ENCODE assay signal across 19 mouse cellular contexts in the genomic region with DNA sequence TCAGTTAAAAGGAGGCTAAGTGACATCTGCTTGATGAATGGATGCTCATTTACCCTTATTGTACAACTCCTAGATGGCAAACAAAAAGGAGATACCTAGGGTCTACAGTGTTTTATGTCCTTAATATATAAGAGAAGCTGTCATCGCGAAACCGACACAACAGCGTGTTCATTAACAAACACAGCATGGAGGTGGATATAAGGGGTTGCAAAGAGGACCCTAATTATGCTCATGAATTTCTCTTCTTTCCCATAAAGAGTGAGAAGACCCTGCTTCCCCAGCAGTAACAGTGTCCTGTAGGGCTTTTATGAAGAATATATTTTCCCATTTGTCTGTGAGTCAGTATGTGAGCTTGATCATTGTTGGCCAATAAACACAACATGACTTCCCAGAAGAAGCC.
DNase-seq lines count a peak whose midpoint lies in the region; ATAC-seq lines count a peak whose summit lies in the region.
"Had no signal": no experiment of that assay in that cellular context is flagged by ENCODE, and none has a peak within 500 bp of the region (broad histone marks: within the 10 kb centered on the region; RNA-seq: fewer than 3 reads in every experiment).

No protein-coding gene starts in this region.

- no peak overlapping the region for H3K4me3 ChIP-seq in neural tube, embryonic 13.5 days
- no peak overlapping the region for H3K4me3 ChIP-seq in neural tube, embryonic 15.5 days (replicated peaks)
- no peak overlapping the region for H3K4me3 ChIP-seq in neural tube, embryonic 14.5 days (ENCODE audit: low read depth, low read length)

- ATAC-seq in neural tube, embryonic 13.5 days (ENCODE audit: low read depth) = peak; percentile 53; the same call in 1 of the 2 replicates
- ATAC-seq in neural tube, embryonic 15.5 days (ENCODE audit: low FRiP score) = no peak
- ATAC-seq in neural tube, embryonic 14.5 days (ENCODE audit: low read depth) = peak; percentile 69
- ATAC-seq: activated CD4-positive, CD25-positive, alpha-beta regulatory T cell, adult 4 months; CD4-positive, CD25-positive, alpha-beta regulatory T cell, adult 4 months; Patski had no signal

- 75% methylated on average over 4 of the region's 4 CpGs for WGBS in neural tube, embryonic 13.5 days
- WGBS in neural tube, embryonic 15.5 days = 85% methylated on average over 4 of the region's 4 CpGs
- whole genome bisulfite sequencing in neural tube, embryonic 14.5 days = 78% methylated on average over 4 of the region's 4 CpGs

- 0 out of 2 replicates have a peak, but pooled peaks cover 6% of the 10 kb centered on the region for H3K4me1 ChIP-seq in neural tube, embryonic 13.5 days (replicated peaks)
- H3K4me1 ChIP-seq in neural tube, embryonic 15.5 days = no peaks in the 10 kb centered on the region
- no peaks in the 10 kb centered on the region for H3K4me1 ChIP-seq in neural tube, embryonic 14.5 days (ENCODE audit: control insufficient read depth, insufficient read depth, low read length)

- no peaks in the 10 kb centered on the region for H3K36me3 ChIP-seq in neural tube, embryonic 13.5 days
- no peaks in the 10 kb centered on the region for H3K36me3 ChIP-seq in neural tube, embryonic 15.5 days
- no peaks in the 10 kb centered on the region for H3K36me3 ChIP-seq in neural tube, embryonic 14.5 days (ENCODE audit: control insufficient read depth, insufficient read depth, low read length)
- H3K36me3 ChIP-seq: G1E had no signal

- no peak for DNase-seq in neural tube, embryonic 10.5 days (ENCODE audit: extremely low spot score, low spot score)
- DNase-seq: adrenal gland, adult 2 months; adrenal gland, adult 8-10 months; adrenal gland, postnatal 10 days; adrenal gland, postnatal 14 days; adrenal gland, postnatal 25 days; adrenal gland, postnatal 36 days; B cell, adult 2 months; cerebellum, adult 11 months; cerebellum, adult 11-12 months; cerebellum, adult 18-20 months had no signal

- H3K4me2 ChIP-seq in neural tube, embryonic 13.5 days = no peak overlapping the region
- H3K4me2 ChIP-seq in neural tube, embryonic 15.5 days = no peak overlapping the region
- no peak overlapping the region for H3K4me2 ChIP-seq in neural tube, embryonic 14.5 days (ENCODE audit: low read depth, low read length)

- H3K9me3 ChIP-seq in neural tube, embryonic 13.5 days = no peaks in the 10 kb centered on the region
- H3K9me3 ChIP-seq in neural tube, embryonic 15.5 days (replicated peaks) = no peaks in the 10 kb centered on the region
- no peaks in the 10 kb centered on the region for H3K9me3 ChIP-seq in neural tube, embryonic 14.5 days (ENCODE audit: control insufficient read depth, low read length)
- H3K9me3 ChIP-seq: G1E had no signal

- H3K27ac ChIP-seq in neural tube, embryonic 13.5 days (replicated peaks) = no peak overlapping the region
- no peak overlapping the region for H3K27ac ChIP-seq in neural tube, embryonic 15.5 days (replicated peaks)
- H3K27ac ChIP-seq in neural tube, embryonic 14.5 days (ENCODE audit: low read depth, low read length) = no peak overlapping the region

- no peak overlapping the region for H3K9ac ChIP-seq in neural tube, embryonic 13.5 days
- no peak overlapping the region for H3K9ac ChIP-seq in neural tube, embryonic 15.5 days (replicated peaks)
- no peak overlapping the region for H3K9ac ChIP-seq in neural tube, embryonic 14.5 days (replicated peaks; ENCODE audit: low read depth, low read length)

- no peaks in the 10 kb centered on the region for H3K27me3 ChIP-seq in neural tube, embryonic 13.5 days
- no peaks in the 10 kb centered on the region for H3K27me3 ChIP-seq in neural tube, embryonic 15.5 days (replicated peaks)
- no peaks in the 10 kb centered on the region for H3K27me3 ChIP-seq in neural tube, embryonic 14.5 days (ENCODE audit: control insufficient read depth, insufficient read depth, low read length)
- H3K27me3 ChIP-seq: CH12.LX had no signal
